9 mouse cellular contexts compared by ENCODE assay signal in the genomic region with DNA sequence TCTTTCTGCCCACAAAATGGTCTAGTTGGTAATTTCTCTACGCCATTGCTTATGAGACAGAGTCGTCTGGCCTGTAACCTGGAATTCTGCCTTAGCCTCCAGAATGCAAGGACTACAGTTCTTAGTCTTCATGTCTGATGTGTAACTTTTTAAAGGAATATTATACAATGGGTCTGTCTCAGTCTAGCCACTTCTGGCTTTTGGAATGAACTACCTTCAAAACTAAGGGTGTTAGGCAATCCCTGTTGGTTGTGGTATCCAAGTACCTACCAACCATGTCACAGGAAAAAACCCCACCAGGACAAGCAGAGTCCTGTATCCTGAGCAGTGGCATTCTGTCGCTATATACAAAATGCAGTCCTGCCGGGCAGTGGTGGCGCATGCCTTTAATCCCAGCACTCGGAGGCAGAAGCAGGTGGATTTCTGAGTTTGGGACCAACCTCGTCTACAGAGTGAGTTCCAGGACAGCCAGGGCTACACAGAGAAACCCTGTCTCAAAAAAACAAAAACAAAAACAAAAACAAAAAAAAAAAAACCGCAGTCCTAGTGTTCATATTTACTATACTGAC. TPM values are rescaled to one million over a fixed set of nuclear protein-coding genes. Genes with fewer than 3 reads are reported as not detected.
DNase-seq lines count a peak whose midpoint lies in the region; ATAC-seq and TF ChIP-seq lines count a peak whose summit lies in the region.
"Had no signal": no experiment of that assay in that cellular context is flagged by ENCODE, and none has a peak within 500 bp of the region (broad histone marks: within the 10 kb centered on the region; RNA-seq: fewer than 3 reads in every experiment).

No protein-coding gene starts in this region.

- peak overlapping the region; percentile 50 for H3K4me2 ChIP-seq in embryonic facial prominence, embryonic 14.5 days (ENCODE audit: low read depth, low read length)
- peak overlapping the region; percentile 52 for H3K4me2 ChIP-seq in intestine, embryonic 15.5 days (replicated peaks)
- H3K4me2 ChIP-seq in neural tube, embryonic 13.5 days: peak overlapping the region; percentile 55

- H3K9ac ChIP-seq in embryonic facial prominence, embryonic 14.5 days (ENCODE audit: low read depth, low read length): 0 out of 2 replicates have a peak overlapping the region, but pooled peaks have one; percentile 71
- peak overlapping the region; percentile 58; the same call in 1 of the 2 replicates for H3K9ac ChIP-seq in intestine, embryonic 15.5 days
- H3K9ac ChIP-seq in neural tube, embryonic 13.5 days: peak overlapping the region; percentile 74; the same call in 1 of the 2 replicates

- peak overlapping the region; percentile 98 for H3K27ac ChIP-seq in layer of hippocampus, adult 2 months
- peak overlapping the region; percentile 97 for H3K27ac ChIP-seq in embryonic facial prominence, embryonic 14.5 days (replicated peaks; ENCODE audit: low read depth, low read length)
- H3K27ac ChIP-seq in intestine, embryonic 15.5 days: peak overlapping the region; percentile 98
- H3K27ac ChIP-seq in neural tube, embryonic 13.5 days (replicated peaks): peak overlapping the region; percentile 97

- H3K9me3 ChIP-seq in embryonic facial prominence, embryonic 14.5 days (ENCODE audit: control insufficient read depth, low read length): no peaks in the 10 kb centered on the region
- no peaks in the 10 kb centered on the region for H3K9me3 ChIP-seq in intestine, embryonic 15.5 days
- H3K9me3 ChIP-seq in neural tube, embryonic 13.5 days: no peaks in the 10 kb centered on the region

- H3K4me3 ChIP-seq in layer of hippocampus, adult 2 months: peak overlapping the region; percentile 62; the same call in 1 of the 2 replicates
- peak overlapping the region; percentile 55; the same call in 1 of the 2 replicates for H3K4me3 ChIP-seq in embryonic facial prominence, embryonic 14.5 days (ENCODE audit: low read depth, low read length)
- H3K4me3 ChIP-seq in intestine, embryonic 15.5 days (replicated peaks): peak overlapping the region; percentile 96; the same call in 1 of the 2 replicates
- no peak overlapping the region for H3K4me3 ChIP-seq in neural tube, embryonic 13.5 days

- DNase-seq in layer of hippocampus, adult 2 months (ENCODE audit: low spot score in 2 of 2): no peak
- DNase-seq in layer of hippocampus, postnatal 25 days (ENCODE audit: extremely low spot score in 1 of 2, low spot score in 1 of 2): no peak
- no peak for DNase-seq in embryonic facial prominence, embryonic 14.5 days (ENCODE audit: low spot score)
- DNase-seq in urinary bladder, adult 18-20 months (ENCODE audit: low spot score in 2 of 2): no peak
- no peak for DNase-seq in left cerebral cortex, postnatal 25 days (ENCODE audit: low spot score in 2 of 2)

- H3K4me1 ChIP-seq in embryonic facial prominence, embryonic 14.5 days (ENCODE audit: control insufficient read depth, insufficient read depth, low read length): peaks cover 17% of the 10 kb centered on the region
- H3K4me1 ChIP-seq in intestine, embryonic 15.5 days (replicated peaks): peaks cover 17% of the 10 kb centered on the region
- H3K4me1 ChIP-seq in neural tube, embryonic 13.5 days (replicated peaks): peaks cover 30% of the 10 kb centered on the region

- ATAC-seq in embryonic facial prominence, embryonic 14.5 days (ENCODE audit: low read depth): no peak
- ATAC-seq in intestine, embryonic 15.5 days: no peak
- ATAC-seq in neural tube, embryonic 13.5 days (ENCODE audit: low read depth): no peak
- ATAC-seq in CD4-positive, CD25-positive, alpha-beta regulatory T cell, adult 4 months: no peak

- peaks cover 10% of the 10 kb centered on the region for H3K36me3 ChIP-seq in embryonic facial prominence, embryonic 14.5 days (ENCODE audit: control insufficient read depth, insufficient read depth, low read length)
- H3K36me3 ChIP-seq in intestine, embryonic 15.5 days: no peaks in the 10 kb centered on the region
- H3K36me3 ChIP-seq in neural tube, embryonic 13.5 days: peaks cover 14% of the 10 kb centered on the region

- no peak for TF ChIP-seq CTCF in layer of hippocampus, adult 2 months (conservative IDR thresholded peaks at IDR 0.05)

- no peaks in the 10 kb centered on the region for H3K27me3 ChIP-seq in embryonic facial prominence, embryonic 14.5 days (replicated peaks; ENCODE audit: control insufficient read depth, insufficient read depth, low read length)
- H3K27me3 ChIP-seq in intestine, embryonic 15.5 days (replicated peaks): 0 out of 2 replicates have a peak, but pooled peaks cover 3% of the 10 kb centered on the region
- H3K27me3 ChIP-seq in neural tube, embryonic 13.5 days: no peaks in the 10 kb centered on the region; the same call in 1 of the 2 replicates

- intact Hi-C loops in left cerebral cortex, postnatal 25 days (cut with DNase I): loop anchor here (2.0 kb wide), 2 partner anchors 15 to 29 kb away; a partner anchor contains a TSS

- WGBS in embryonic facial prominence, embryonic 14.5 days: 70% methylated on average over 8 of the region's 8 CpGs
- 76% methylated on average over 8 of the region's 8 CpGs for WGBS in intestine, embryonic 15.5 days
- WGBS in neural tube, embryonic 13.5 days: 82% methylated on average over 8 of the region's 8 CpGs

RNA-seq across cellular contexts. Expression of a gene that starts 1.4 kb away (rescaled TPM):
- 100 to 1,000 TPM; 305 to 309 TPM for total RNA-seq in layer of hippocampus, adult 2 months (2021)
- 100 to 1,000 TPM; 330 to 361 TPM for total RNA-seq in layer of hippocampus, postnatal 25 days (2021)
- 429 and 461 TPM in 2 replicates for polyA plus RNA-seq in embryonic facial prominence, embryonic 14.5 days (2014; fragmentation: Nextera tagmentation; extraction: Ambion mirVana)
- polyA plus RNA-seq in intestine, embryonic 15.5 days (2015; fragmentation: Nextera tagmentation; extraction: Ambion mirVana): 600 and 657 TPM in 2 replicates
- polyA plus RNA-seq in neural tube, embryonic 13.5 days (2015; fragmentation: Nextera tagmentation; extraction: Ambion mirVana): 361 and 388 TPM in 2 replicates
- 100 to 1,000 TPM in 1 of 2 experiments, 10 to 100 TPM in 1; 94.5 to 120 TPM for polyA plus RNA-seq in CD4-positive, CD25-positive, alpha-beta regulatory T cell, adult 4 months (2017; shearing (Covaris generic))
- total RNA-seq in left cerebral cortex, postnatal 25 days (2021): 100 to 1,000 TPM; 376 to 398 TPM

RNA-seq across cellular contexts. Expression of a gene that starts 7.3 kb away (rescaled TPM):
- not detected for total RNA-seq in layer of hippocampus, adult 2 months (2021)
- under 1 TPM in 1 of 2 experiments, not detected in 1; 0.59 TPM for total RNA-seq in layer of hippocampus, postnatal 25 days (2021)
- not detected in 2 replicates for polyA plus RNA-seq in embryonic facial prominence, embryonic 14.5 days (2014; fragmentation: Nextera tagmentation; extraction: Ambion mirVana)
- polyA plus RNA-seq in intestine, embryonic 15.5 days (2015; fragmentation: Nextera tagmentation; extraction: Ambion mirVana): not detected in 2 replicates
- polyA plus RNA-seq in neural tube, embryonic 13.5 days (2015; fragmentation: Nextera tagmentation; extraction: Ambion mirVana): 0.89 TPM in 1 of 2 replicates, not detected in the other
- not detected for polyA plus RNA-seq in CD4-positive, CD25-positive, alpha-beta regulatory T cell, adult 4 months (2017; shearing (Covaris generic))
- not detected for total RNA-seq in left cerebral cortex, postnatal 25 days (2021)
- total RNA-seq: heart, adult 18-20 months had no signal

RNA-seq across cellular contexts. Expression of a gene that starts 8.3 kb away (rescaled TPM):
- total RNA-seq in layer of hippocampus, adult 2 months (2021): not detected
- total RNA-seq in layer of hippocampus, postnatal 25 days (2021): not detected
- polyA plus RNA-seq in embryonic facial prominence, embryonic 14.5 days (2014; fragmentation: Nextera tagmentation; extraction: Ambion mirVana): not detected in 2 replicates
- polyA plus RNA-seq in intestine, embryonic 15.5 days (2015; fragmentation: Nextera tagmentation; extraction: Ambion mirVana): 5.0 and 5.6 TPM in 2 replicates
- polyA plus RNA-seq in neural tube, embryonic 13.5 days (2015; fragmentation: Nextera tagmentation; extraction: Ambion mirVana): not detected in 2 replicates
- polyA plus RNA-seq in CD4-positive, CD25-positive, alpha-beta regulatory T cell, adult 4 months (2017; shearing (Covaris generic)): not detected
- not detected for total RNA-seq in left cerebral cortex, postnatal 25 days (2021)
- total RNA-seq: heart, adult 18-20 months had no signal

RNA-seq across cellular contexts. Expression of a gene that starts 10.7 kb away (rescaled TPM):
- total RNA-seq in layer of hippocampus, adult 2 months (2021): not detected
- not detected for total RNA-seq in layer of hippocampus, postnatal 25 days (2021)
- not detected in 2 replicates for polyA plus RNA-seq in embryonic facial prominence, embryonic 14.5 days (2014; fragmentation: Nextera tagmentation; extraction: Ambion mirVana)
- 0.14 and 0.29 TPM in 2 replicates for polyA plus RNA-seq in intestine, embryonic 15.5 days (2015; fragmentation: Nextera tagmentation; extraction: Ambion mirVana)
- not detected in 2 replicates for polyA plus RNA-seq in neural tube, embryonic 13.5 days (2015; fragmentation: Nextera tagmentation; extraction: Ambion mirVana)
- polyA plus RNA-seq in CD4-positive, CD25-positive, alpha-beta regulatory T cell, adult 4 months (2017; shearing (Covaris generic)): not detected
- not detected for total RNA-seq in left cerebral cortex, postnatal 25 days (2021)
- total RNA-seq: heart, adult 18-20 months had no signal

RNA-seq across cellular contexts. Expression of a gene that starts 11.5 kb away (rescaled TPM):
- total RNA-seq in layer of hippocampus, adult 2 months (2021): under 1 TPM in 1 of 2 experiments, not detected in 1; 0.33 TPM
- under 1 TPM in 1 of 2 experiments, not detected in 1; 0.32 TPM for total RNA-seq in layer of hippocampus, postnatal 25 days (2021)
- not detected in 2 replicates for polyA plus RNA-seq in embryonic facial prominence, embryonic 14.5 days (2014; fragmentation: Nextera tagmentation; extraction: Ambion mirVana)
- not detected in 2 replicates for polyA plus RNA-seq in intestine, embryonic 15.5 days (2015; fragmentation: Nextera tagmentation; extraction: Ambion mirVana)
- polyA plus RNA-seq in neural tube, embryonic 13.5 days (2015; fragmentation: Nextera tagmentation; extraction: Ambion mirVana): 0.15 TPM in 1 of 2 replicates, not detected in the other
- polyA plus RNA-seq in CD4-positive, CD25-positive, alpha-beta regulatory T cell, adult 4 months (2017; shearing (Covaris generic)): not detected
- total RNA-seq in left cerebral cortex, postnatal 25 days (2021): under 1 TPM in 1 of 2 experiments, not detected in 1; 0.23 TPM
- total RNA-seq: heart, adult 18-20 months had no signal
